Mouse (Mus musculus) testis, adult 2 months (tissue): ENCODE measurements around the gene Slc7a8.

Source experiments
- CTCF ChIP-seq: fragments of 200-500 bp; IDR thresholded peaks from 2 replicates; pipeline ENCODE4 v1.5.1; 2012; ENCODE audit warnings: low read depth, mild to moderate bottlenecking, inconsistent platforms, low read length, moderate library complexity; ENCODE audit not compliant: control insufficient read depth, insufficient read depth, insufficient replicate concordance
- POLR2A ChIP-seq: fragments of 200-500 bp; IDR thresholded peaks from 2 replicates; pipeline ENCODE4 v1.6.1; 2012; ENCODE audit warnings: low read depth, mild to moderate bottlenecking, inconsistent platforms, low read length, moderate library complexity; ENCODE audit not compliant: control insufficient read depth

GRCm38 (mm10) chr14:54806124-54806523 lies 24.4 kb upstream of the Slc7a8 start:
- TF ChIP-seq CTCF (no peak), POLR2A (no peak)
